Mouse (Mus musculus) cerebellum, adult 9-10 months (tissue): ENCODE results near the gene Prrg1.
"Not testable (repeated sequence)": the region's sequence is repeated elsewhere in the genome, so short reads cannot be mapped to it uniquely, and the experiment has no call there.

Source experiments
- DNase-seq: peaks from one replicate; pipeline ENCODE4 v3.0.0; 2022

Gene Prrg1

DNA sequence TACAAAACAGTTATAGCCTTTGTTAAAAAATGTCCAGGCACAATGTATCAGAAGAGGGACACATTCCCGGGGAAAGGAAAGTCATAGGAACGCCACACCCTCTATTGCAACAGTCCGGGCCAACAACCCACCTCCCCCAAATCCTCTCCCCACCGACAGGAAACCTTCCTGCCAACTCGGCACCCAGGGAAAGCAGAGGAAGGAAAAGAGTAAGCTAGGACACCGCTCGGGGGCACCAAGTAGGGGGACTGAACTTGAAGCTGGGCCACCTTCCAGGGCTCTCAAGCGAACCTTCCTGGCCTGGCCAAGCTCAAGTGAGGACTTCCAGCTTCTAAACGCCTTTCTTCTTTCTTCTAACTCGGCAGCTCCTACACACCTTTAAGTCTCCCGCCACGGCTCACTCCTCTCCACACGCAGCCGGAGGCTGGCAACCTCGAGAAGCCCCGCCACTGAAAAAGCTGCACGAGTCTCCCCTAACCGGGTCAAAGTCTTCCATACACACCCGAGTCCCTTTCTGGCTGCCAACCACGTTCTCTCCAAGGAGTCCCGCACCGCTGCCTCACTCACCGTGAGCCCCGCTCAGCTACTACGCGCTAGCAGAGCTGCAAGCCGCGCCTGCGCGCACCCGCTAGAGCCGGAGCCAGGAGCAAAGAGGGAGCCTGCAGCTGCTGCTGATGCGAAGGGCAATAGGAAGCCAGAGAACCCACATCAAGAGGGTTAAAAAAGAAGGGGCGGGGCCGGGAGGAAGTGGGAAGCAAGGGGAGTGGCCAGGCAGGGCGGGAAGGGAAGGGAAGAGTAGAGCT lies at the start of gene Prrg1:
Gene Prrg1, minus strand, starts transcription at position 695 of the 803 bp plus-strand sequence.
- DNase-seq, result peak; percentile 2

DNA sequence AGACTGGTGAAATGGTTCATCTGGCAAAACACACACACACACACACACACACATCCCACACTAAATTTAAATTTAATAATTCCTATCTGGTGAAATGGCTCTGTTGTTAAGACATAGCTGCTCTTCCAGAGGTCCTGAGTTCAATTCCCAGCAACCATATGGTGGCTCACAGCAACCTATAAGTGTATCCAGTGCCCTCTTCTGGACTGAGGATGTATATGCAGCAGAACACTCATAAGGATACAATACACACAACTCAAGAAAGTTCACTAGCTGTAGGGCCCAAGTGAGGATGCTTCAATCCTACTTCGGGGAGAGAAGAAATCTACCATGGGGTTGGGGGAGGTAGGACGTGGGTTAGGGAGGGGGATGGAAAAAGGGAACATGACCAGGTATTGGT lies 22.1 kb upstream of the Prrg1 start:
- no peak for DNase-seq

DNA sequence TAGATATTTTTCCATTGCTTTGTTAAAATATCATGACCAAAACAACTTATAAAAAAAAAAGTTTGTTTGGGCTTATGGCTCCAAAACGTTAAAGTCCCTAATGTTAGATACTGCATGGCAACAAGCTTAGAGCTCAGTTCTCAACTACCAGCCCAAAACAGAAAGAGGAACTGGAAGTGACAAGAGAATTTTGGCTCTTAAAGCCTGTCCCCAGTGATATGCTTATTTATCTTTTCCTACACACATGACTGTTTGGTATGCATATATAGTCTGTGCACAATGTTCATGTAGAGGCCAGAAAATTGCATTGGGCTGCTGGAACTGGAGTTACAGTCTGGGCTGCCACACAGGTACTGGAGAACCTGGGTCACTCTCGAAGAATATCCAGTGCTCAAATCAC lies 9.4 kb upstream of the Prrg1 start:
- no peak for DNase-seq

DNA sequence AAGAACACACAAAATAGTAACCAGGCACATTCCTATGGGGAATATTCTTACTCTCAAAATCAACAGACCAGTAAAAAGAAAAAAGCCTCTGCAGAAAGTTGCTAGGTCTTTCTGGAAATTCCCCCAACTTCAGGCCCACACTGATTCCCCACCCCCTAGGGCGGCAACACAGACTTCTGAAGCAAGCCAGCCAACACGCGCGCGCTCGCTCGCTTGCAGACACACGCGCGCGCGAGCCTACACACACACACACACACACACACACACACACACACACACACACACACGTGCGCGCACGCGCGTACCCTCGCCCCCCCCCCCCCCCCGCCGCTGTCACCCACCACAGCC lies 868 bp downstream of the Prrg1 start:
- DNase-seq, result no peak

- DNase-seq, result no peak
Measured at GRCm38 (mm10) chrX:78563451-78563850, 20.2 kb downstream of the Prrg1 start.

DNA sequence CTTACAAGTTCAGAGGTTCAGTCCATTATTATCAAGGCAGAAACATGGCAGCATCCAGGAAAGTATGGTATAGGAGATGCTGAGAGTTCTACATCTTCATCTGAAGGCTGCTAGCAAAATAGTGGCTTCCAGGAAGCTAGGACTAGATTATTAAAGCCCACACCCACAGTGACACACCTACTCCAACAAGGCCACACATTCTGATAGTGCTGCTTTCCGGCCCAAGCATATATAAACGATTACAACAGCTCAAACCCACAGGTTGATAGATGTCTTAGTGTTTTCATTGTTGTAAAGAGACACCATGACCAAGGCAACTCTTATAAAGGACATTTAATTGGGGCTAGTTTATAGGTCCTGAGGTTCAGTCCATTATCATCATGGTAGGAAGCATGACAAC lies 30.3 kb downstream of the Prrg1 start:
- no peak for DNase-seq

GRCm38 (mm10) chrX:78552704-78553103 lies 31.0 kb downstream of the Prrg1 start:
- DNase-seq, result no peak

GRCm38 (mm10) chrX:78547696-78548095 lies 36.0 kb downstream of the Prrg1 start:
- no peak for DNase-seq

DNA sequence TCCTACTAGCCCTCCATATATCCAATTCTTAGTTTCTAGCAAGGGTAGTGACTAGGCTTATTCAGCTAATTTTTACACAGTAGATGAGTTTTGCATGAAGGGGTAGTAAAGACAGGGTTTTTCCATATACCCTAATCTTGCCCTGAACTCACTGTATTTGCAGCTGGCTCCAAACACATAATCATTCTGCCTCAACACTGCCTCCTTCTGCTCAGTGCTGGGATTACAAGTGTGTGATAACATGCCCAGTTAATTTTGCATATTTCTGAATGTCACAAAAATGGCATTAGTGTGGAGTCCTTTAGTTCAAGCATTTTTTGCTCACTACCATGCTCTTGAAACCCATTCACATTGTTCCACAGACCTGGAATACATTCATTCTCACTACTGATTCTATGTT lies 44.0 kb downstream of the Prrg1 start:
- DNase-seq, result no peak

DNA sequence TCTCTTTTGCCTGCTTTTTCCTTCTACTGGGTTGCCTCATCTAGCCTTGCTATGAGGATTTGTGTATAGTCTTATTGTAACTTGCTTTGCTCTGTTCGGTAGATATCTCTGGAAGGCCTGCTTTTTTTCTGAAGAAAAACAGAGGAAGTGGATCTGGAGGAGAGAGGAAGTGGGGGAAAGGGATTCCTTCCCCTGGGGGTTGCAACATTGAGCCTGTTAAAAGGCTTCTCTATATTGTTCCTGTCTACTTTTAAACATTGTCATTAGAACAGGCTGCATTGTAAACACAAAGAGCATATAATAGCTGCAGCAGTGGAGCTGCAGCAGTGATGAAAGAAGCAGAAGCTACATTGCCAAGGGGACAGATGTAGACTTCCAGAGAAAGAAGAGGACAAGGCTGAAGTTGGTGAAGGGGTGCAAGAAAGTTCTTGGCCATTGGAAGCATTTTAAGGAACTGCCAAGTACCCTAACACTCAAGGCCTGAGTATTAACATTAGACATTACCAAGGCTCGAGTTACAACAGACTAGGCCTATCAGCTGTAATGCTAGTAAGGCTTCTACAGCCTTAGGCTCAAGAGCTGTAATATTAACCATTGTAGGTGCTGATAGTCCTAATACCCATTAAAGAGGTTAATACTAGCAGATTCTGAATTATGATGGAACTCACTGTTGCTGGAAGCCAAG lies 44.9 kb downstream of the Prrg1 start:
- no peak for DNase-seq

DNA sequence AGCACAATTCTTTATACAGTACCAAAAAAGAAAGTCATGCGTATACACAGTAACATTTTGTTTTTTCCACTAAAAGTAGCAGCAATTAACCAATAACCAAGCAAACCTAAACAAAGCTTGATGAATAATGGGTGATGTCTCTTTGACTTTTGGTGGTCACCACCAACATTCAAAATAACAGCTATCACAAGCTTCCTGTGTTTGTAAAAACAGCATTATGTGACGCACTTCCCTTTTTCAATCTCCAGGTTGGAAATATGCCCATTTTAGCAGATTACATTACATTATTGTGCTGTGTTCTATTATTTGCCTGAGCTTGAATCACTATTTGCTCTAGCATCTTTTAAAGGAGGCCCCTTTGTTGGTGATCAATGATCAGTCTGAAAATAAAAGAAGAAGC lies 65.4 kb downstream of the Prrg1 start:
- DNase-seq, result no peak

DNA sequence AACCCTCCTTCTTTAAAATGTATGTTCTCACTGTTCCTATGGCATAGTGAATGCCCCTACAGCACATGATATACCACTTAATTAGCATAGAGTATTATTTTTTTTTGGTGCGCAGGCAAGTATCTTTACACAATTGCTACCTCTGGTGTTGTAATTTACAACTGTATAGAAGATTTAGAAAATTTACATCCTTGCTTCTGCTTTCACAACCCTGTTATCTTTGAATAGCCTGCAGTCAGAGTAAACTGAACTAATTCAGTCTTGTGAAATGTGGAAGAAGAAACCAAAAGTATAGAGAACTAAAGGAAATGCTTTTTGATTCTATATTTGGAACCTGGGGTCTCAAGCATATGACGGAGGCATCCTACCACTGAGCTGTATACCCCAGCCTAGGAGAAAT lies 100.7 kb downstream of the Prrg1 start:
- DNase-seq, result no peak

- no peak for DNase-seq
Measured at GRCm38 (mm10) chrX:78479710-78480109, 104.0 kb downstream of the Prrg1 start.

GRCm38 (mm10) chrX:78434357-78434756 lies 149.3 kb downstream of the Prrg1 start:
- DNase-seq, result no peak

GRCm38 (mm10) chrX:78403346-78403745 lies 180.3 kb downstream of the Prrg1 start:
- DNase-seq, result not testable (repeated sequence)
